Mouse (Mus musculus) yolk sac, embryonic 10.5 days (tissue): Measurements from ENCODE around the gene Tex14.

ENCODE experiments used
- DNase-seq: peaks from one replicate; pipeline ENCODE4 v3.0.0-alpha.2; 2017; ENCODE audit warnings: low spot score

Gene Tex14

DNA sequence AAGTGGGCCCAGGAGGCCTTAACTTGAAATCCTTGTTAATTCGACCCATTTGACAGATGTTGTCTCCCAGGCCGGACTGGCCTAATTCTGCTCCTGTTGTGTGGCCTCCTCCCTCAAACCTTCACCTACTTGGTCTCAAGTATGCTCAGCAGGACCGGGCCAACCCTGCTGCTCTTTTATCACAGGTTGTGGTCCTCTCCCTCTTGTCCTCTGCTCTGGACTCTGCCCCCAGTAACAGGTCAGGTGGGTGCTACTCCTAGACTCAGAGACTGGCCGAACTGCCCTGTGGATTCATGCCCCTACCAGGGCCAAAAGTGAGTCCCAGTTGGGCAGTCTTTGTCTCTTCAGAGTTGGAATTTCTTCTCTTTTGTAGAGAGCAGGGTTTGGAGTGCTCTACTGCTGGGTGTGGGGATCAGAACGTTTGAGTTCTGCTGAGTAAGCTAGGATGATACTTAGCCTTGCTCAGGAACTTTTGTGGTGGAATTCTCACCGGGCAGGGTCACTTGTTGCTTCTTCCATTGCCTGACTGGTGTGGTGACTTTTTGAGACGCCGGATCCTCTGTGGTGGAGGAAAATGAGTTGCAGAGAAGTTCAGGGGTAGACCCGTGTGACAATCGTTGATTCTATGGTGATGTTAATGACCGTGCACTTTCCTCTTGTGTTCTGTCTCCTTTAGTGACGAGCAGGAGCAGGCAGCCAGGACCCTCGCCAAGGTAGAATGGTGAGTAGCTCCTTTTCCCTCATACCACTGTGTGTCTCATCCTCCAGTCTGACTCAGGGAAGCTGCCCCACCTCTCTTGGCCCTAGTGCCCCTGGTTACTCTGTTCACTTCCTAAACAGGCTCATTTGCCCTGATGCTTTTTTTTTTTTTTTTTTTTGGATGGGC, 188.1 kb downstream of the Tex14 start:
- peak; percentile 78 for DNase-seq

DNA sequence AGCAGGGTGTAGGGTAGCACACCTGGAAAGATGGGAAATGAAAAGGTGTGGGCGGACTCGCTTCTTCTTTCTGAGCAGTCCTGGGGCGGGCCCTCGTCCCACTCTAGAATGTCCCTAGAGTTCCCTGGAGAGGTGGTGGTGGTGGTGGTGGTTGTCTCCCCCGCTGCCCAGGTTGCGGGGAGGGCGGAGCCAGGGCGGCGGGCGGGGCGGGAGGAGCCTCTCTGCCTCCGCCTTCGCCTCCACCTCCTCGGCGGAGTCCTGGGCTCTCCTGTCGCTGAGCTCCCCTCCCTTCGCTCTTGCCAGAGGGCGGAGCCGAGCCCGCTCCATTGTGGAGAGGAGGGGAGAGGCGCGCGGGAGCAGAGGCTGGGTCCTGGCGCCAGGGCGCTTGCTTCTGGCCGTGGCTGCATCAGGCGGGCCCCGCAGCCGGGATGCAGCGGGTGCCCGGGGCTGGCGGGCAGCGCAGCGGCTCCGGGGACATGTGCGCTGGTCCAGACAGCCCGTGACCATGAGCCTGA, 190.5 kb downstream of the Tex14 start:
- DNase-seq, result peak; percentile 92

DNA sequence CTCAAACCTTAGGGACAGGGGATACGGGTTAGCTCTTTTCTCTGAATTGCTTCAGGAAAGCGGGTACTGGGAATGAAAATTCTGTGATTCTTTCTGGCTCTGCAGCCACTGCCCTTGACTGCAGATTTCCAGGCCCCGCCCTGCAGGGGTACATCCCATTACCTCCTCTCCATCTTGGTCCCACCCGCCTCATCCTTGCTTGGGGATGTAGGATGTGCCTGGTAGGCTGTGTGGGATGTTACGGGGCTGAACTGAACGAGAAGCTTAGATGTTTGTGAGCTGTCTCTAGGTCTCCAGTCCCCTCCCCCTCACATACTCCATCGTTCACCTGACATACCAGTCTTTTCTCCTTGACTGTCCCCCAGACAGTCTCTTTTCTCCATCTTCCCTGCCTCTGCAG, 191.1 kb downstream of the Tex14 start:
- DNase-seq, result no peak

DNA sequence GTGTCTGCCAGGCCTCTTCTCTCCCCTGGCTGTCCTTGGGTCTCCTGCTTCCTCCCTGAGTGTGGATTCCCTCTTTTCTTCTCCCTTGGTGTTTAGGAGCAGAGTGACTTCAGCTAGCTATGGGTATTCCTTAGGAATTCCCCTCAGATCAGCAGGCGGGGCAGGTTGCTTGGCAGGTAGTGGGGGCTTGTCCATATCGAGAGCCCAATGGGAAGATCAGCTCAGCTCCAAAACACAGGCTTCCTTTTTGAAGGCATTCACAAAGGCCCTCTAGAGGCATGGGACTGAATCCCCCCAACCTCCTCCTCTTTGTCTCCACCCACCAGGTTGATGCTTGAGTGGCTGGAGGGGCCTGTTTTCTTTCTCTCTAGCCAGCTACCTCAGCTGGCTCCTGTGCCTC, 191.6 kb downstream of the Tex14 start:
- no peak for DNase-seq

DNA sequence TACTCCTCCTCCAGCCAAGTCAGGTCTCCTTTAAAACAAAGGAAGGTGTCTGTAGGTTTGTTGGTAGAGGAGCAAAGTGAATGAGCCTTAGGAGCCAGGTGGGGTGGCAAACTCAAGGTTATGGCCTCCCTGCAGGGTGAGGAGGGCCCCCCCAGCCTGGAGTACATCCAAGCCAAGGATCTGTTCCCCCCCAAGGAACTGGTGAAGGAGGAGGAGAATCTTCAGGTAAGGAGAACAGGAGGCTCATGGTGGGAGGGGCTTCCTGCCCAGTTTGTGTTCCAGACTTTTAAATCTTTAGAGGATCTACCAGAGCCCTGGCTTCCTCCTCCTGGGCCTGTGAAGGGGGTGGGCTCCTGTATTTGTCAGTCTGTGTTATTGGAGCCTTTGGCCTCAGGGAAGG, 192.2 kb downstream of the Tex14 start:
- no peak for DNase-seq

DNA sequence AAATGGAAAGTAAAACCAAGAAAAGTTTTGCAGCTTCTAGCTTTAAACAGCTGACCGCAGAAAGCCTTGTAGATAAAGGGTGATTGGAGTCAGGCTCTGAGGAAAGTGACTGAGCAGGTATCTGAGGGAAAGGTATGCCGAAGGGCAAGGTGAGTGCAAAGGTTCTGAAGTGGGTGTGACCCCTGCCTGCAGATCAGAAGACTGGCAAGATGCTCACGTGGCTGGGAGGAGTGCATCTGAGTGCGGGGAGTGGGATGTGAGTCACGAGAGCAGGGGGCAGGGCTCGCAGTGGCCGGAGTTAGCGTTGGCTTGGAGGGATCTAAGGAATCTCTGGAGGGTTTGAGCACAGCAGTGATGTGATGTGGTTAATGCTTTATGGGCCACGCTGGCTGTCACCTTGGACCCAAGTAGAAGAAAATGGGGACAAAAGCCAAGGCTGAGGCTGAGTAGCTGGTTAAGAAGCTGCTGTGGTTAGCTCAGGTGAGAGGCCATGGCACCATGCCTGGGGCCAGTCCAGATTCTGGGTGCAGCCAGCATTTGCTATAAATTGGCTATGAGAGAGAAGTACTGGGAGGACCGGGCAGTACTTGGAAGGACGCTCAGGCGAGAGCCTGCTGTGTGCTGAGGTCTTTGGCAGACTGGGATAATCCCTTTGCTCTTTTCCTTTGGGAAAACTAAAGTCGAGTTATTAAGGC, 194.7 kb downstream of the Tex14 start:
- peak; percentile 88 for DNase-seq

DNA sequence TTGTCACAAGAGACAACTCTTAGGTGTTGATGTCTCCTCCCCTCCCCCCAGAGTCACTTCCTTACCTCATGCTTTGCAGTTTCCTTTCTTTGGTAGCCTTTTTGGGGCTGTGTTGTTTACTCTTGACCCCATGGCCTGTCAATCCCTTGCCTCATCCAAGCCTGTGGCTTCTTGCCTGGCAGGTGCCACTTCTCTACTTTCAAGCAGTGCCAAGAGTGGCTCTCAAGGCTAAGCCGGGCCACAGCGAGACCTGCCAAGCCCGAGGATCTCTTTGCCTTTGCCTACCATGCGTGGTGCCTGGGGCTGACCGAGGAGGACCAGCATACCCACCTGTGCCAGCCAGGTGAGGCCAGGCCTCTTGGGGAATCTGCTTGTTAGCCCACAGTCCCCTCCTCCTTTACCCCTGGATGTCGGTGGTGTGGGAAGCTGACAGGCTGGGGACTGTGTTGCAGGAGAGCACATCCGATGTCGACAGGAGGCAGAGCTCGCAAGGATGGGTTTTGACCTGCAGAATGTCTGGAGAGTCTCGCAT, 195.5 kb downstream of the Tex14 start:
- DNase-seq, result no peak

DNA sequence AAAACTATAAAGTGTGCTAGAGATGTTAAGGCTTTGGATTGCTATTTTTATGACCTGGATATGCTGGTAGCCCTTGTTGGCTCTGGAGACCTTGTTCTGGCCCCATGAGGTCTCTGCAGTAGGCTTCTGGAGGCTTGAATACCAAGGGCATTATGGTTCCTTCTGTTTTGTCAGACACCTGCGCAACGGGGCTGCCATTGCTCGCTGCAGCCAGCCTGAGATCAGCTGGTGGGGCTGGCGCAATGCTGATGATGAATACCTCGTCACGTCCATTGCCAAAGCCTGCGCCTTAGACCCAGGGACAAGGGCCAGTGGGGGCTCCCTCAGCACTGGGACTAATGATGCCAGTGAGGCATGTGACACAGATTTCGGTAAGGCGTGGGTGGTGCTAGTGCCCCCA, 197.4 kb downstream of the Tex14 start:
- no peak for DNase-seq

DNA sequence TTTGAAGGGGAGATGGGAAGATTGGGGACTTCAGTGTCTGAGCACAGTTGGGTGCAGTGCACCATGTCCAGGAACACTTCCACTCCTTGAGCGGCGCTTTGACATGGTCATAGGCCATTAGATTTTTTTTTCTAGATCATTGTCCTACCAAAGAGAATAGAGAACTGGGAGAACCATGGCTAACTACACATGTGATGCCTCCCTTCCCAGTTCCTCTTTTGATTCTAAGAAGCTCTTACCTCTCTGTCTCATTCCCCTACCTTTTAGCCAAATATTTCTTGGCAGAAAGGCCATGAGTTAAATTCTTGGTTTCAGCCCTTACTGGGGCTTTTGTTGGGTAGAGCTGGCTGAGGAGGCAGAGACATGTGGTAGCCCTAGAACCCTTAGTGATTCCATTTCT, 198.7 kb downstream of the Tex14 start:
- no peak for DNase-seq
